Mouse (Mus musculus): ENCODE measurements around the gene Fam131c. TPM values are rescaled to one million over a fixed set of nuclear protein-coding genes. Genes with fewer than 3 reads are reported as not detected.

Fam131c gene
- 2.0 and 2.4 TPM in 2 replicates for polyA plus RNA-seq (2015; fragmentation: Nextera tagmentation; extraction: Ambion mirVana)

DNA sequence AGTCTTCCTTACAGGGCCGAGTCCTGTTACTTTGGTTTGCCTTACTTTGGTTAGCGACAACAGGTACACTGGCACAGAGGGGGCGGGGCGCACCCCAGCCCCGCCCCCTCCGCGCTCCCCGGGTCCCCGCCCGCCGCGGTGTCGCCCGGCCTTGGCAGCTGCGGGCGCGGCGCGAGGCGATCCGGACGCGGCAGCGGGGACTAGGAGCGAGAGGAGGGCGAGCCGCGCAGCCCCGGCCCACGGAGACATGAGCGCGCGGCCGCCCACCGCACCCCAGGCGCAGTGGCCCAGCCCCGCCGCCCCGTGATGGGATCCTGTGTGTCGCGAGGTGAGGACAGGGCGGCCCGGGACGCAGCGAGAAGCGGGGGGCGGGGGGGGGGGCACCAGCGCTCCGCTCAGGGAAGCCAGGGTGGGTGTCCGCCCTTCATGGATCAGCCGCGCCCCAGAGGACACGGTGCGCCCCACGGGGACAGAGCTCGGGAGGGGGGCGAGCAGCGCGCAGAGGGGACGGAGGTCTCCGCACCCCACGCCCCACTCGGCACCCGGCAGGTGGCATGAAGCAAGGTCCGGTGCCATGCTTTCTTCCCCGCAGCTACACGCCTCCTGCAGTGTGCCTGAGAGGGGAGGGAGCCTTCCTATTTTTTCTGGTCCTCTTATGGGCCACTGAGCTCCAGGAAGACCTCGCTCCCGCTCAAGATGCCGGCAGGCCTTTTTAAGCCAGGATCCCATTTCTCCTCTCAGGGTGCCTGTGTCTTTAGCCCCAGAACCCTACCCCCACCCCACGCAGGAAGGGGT is at the start of gene Fam131c:
Gene Fam131c, plus strand, starts transcription at position 224 of the 795 bp plus-strand sequence.
- H3K36me3 ChIP-seq: no peaks in the 10 kb centered on the region
- peak; percentile 31; the same call in 1 of the 2 replicates for ATAC-seq (replicated peaks; ENCODE audit: low FRiP score)
- peak within 1 kb of the TSS; percentile 100 for H3K4me2 ChIP-seq
- peak within 1 kb of the TSS; percentile 60 for H3K4me3 ChIP-seq (replicated peaks)
- peaks cover 33% of the 10 kb centered on the region for H3K4me1 ChIP-seq
- peak within 1 kb of the TSS; percentile 59 for H3K9ac ChIP-seq
- no peak within 1 kb of the TSS for H3K27ac ChIP-seq
- H3K27me3 ChIP-seq: peaks cover 52% of the 10 kb centered on the region
- H3K9me3 ChIP-seq (replicated peaks): no peaks in the 10 kb centered on the region
- WGBS: 1% methylated on average over 65 of the region's 71 CpGs

- no peak for ATAC-seq (replicated peaks; ENCODE audit: low FRiP score)
- Histone ChIP-seq H3K9me3 (replicated peaks) (no peaks in the 10 kb centered on the region), H3K4me3 (replicated peaks) (no peak overlapping the region), H3K36me3 (peaks cover 86% of the 10 kb centered on the region), H3K9ac (no peak overlapping the region), H3K4me1 (peaks cover 14% of the 10 kb centered on the region; the same call in 1 of the 2 replicates), H3K27ac (no peak overlapping the region), H3K4me2 (no peak overlapping the region), H3K27me3 (no peaks in the 10 kb centered on the region)
- 65% methylated on average over 11 of the region's 11 CpGs for WGBS
These were observed 45.5 kb upstream of the Fam131c start for GRCm38 (mm10) chr4:141322526-141322925.

- 83% methylated on average over 6 of the region's 6 CpGs for WGBS
- Histone ChIP-seq H3K9ac (no peak overlapping the region), H3K27ac (peak overlapping the region; percentile 5; the same call in 1 of the 2 replicates)
These were observed 43.2 kb upstream of the Fam131c start for GRCm38 (mm10) chr4:141324771-141325191.

DNA sequence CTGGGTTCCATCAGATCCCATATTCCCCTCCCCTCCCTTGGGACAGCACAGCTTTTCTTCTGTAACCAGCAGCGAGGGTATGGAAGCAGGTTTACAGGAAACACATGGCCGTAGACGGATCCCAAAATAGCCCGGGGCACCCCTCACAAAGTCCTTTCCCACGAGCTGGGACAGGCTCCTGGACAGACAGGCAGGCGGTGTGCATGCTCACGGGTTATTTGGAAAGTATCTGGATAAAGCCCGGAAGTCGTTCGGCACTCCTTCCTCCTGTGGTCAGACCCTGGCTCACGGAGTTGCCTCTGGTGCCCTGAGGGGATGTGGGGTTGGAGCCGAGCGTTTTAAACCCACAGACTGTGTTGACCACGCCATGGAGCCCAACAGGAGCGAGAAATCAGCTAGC is 42.4 kb upstream of the Fam131c start:
- peak overlapping the region; percentile 5; the same call in 1 of the 2 replicates for H3K27ac ChIP-seq
- no peak overlapping the region for H3K9ac ChIP-seq
- no peaks in the 10 kb centered on the region for H3K9me3 ChIP-seq (replicated peaks)
- 47% methylated on average over 15 of the region's 15 CpGs for WGBS
- no peak overlapping the region for H3K4me3 ChIP-seq (replicated peaks)
- H3K4me2 ChIP-seq: no peak overlapping the region
- ATAC-seq (replicated peaks; ENCODE audit: low FRiP score): no peak
- H3K27me3 ChIP-seq: no peaks in the 10 kb centered on the region
- peaks cover 69% of the 10 kb centered on the region for H3K36me3 ChIP-seq
- peaks cover 21% of the 10 kb centered on the region; the same call in 1 of the 2 replicates for H3K4me1 ChIP-seq

More at GRCm38 (mm10) chr4:141324771-141325191, 43.2 kb upstream of the Fam131c start:
- no peaks in the 10 kb centered on the region for H3K27me3 ChIP-seq
- peaks cover 14% of the 10 kb centered on the region; the same call in 1 of the 2 replicates for H3K4me1 ChIP-seq
- no peak overlapping the region for H3K4me3 ChIP-seq (replicated peaks)
- H3K4me2 ChIP-seq: no peak overlapping the region
- peaks cover 74% of the 10 kb centered on the region for H3K36me3 ChIP-seq
- ATAC-seq (replicated peaks; ENCODE audit: low FRiP score): no peak
- H3K9me3 ChIP-seq (replicated peaks): no peaks in the 10 kb centered on the region

DNA sequence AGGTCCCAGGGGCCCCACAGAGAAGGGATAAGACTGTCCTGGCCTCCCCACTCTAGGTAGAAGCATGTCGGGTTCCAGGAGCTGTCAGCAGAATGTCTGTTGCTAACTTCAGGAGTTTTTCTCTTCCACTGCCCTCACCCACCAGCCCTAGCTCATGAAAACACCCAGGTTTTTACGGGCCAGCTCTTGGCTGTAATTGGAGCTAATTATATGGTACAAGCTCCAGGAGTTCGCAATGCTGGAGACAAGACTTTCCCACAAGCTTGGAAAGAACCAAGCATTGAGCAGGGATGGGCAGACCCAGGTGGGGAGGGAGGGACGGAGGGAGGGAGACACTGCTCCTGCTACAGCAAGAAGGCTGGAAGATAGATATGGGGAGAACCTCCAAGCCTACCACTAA is 40.9 kb upstream of the Fam131c start:
- no peak overlapping the region for H3K4me2 ChIP-seq
- no peak overlapping the region for H3K27ac ChIP-seq
- H3K9ac ChIP-seq: no peak overlapping the region
- no peaks in the 10 kb centered on the region for H3K9me3 ChIP-seq (replicated peaks)
- H3K4me3 ChIP-seq (replicated peaks): no peak overlapping the region
- H3K27me3 ChIP-seq: no peaks in the 10 kb centered on the region
- peaks cover 21% of the 10 kb centered on the region; the same call in 1 of the 2 replicates for H3K4me1 ChIP-seq
- no peak for ATAC-seq (replicated peaks; ENCODE audit: low FRiP score)
- H3K36me3 ChIP-seq: peaks cover 55% of the 10 kb centered on the region
- 64% methylated on average over 4 of the region's 4 CpGs for WGBS

GRCm38 (mm10) chr4:141328742-141329141 is 39.3 kb upstream of the Fam131c start:
- no peak for ATAC-seq (replicated peaks; ENCODE audit: low FRiP score)
- no peak overlapping the region for H3K4me3 ChIP-seq (replicated peaks)
- WGBS: 86% methylated on average over 9 of the region's 9 CpGs
- peaks cover 38% of the 10 kb centered on the region for H3K36me3 ChIP-seq
- H3K4me1 ChIP-seq: peaks cover 22% of the 10 kb centered on the region; the same call in 1 of the 2 replicates
- no peak overlapping the region for H3K4me2 ChIP-seq
- H3K9me3 ChIP-seq (replicated peaks): no peaks in the 10 kb centered on the region
- no peak overlapping the region for H3K9ac ChIP-seq
- H3K27ac ChIP-seq: no peak overlapping the region
- no peaks in the 10 kb centered on the region for H3K27me3 ChIP-seq

DNA sequence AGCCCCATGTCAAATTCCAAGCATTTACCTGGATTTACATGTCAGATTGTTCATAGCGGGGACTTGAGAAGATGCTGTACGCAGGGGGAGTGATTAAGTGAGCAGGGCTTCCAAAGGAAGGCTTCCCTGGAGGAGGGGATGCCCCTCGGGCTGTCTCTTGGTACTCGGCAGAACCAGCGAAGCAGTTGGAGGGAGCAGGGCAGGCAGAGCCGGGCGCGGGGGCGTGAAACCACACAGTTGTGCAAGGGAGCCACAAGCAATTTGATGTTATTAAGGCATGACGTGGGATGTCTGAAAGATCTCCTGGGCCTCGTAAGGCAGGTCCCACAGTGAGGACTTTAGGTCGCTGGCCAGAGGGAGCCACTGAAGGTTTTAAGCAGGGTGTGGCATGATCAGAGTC is 38.1 kb upstream of the Fam131c start:
- Histone ChIP-seq H3K4me2 (no peak overlapping the region), H3K9ac (no peak overlapping the region)
- WGBS: 38% methylated on average over 12 of the region's 12 CpGs

DNA sequence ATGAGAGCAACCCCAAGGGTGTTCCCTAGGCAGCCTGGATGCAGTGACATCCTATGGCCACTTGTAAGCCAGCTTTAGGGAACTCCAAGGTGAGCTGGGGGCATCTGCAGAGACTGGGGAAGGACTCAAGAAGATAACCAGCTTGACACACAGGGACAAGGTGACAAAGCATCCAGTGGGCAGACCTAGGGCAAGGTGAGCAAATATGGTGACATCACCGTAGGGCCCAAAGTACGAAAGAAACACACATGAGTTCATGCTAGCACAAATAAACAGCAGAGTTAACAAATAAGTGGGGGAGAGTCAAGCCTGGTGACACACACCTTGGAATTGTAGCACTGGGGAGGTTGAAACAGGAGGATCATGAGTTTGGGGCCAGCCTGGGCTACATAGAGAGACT is 36.6 kb upstream of the Fam131c start:
- Histone ChIP-seq H3K9me3 (replicated peaks) (no peaks in the 10 kb centered on the region), H3K27ac (no peak overlapping the region), H3K4me3 (replicated peaks) (no peak overlapping the region), H3K27me3 (no peaks in the 10 kb centered on the region), H3K9ac (no peak overlapping the region), H3K4me1 (peaks cover 31% of the 10 kb centered on the region), H3K4me2 (no peak overlapping the region), H3K36me3 (peaks cover 18% of the 10 kb centered on the region)
- ATAC-seq (replicated peaks; ENCODE audit: low FRiP score): no peak
- WGBS: 100% methylated on average over 2 of the region's 2 CpGs

More for the DNA sequence above, 38.1 kb upstream of the Fam131c start:
- Histone ChIP-seq H3K36me3 (peaks cover 26% of the 10 kb centered on the region), H3K27me3 (no peaks in the 10 kb centered on the region), H3K4me3 (replicated peaks) (no peak overlapping the region), H3K4me1 (peaks cover 25% of the 10 kb centered on the region), H3K27ac (no peak overlapping the region), H3K9me3 (replicated peaks) (no peaks in the 10 kb centered on the region)
- no peak for ATAC-seq (replicated peaks; ENCODE audit: low FRiP score)

- ATAC-seq (replicated peaks; ENCODE audit: low FRiP score): no peak
- Histone ChIP-seq H3K27me3 (no peaks in the 10 kb centered on the region), H3K4me2 (no peak overlapping the region), H3K36me3 (peaks cover 9% of the 10 kb centered on the region), H3K27ac (no peak overlapping the region), H3K9ac (no peak overlapping the region), H3K9me3 (replicated peaks) (no peaks in the 10 kb centered on the region), H3K4me1 (peaks cover 31% of the 10 kb centered on the region), H3K4me3 (replicated peaks) (no peak overlapping the region)
- 83% methylated on average over 7 of the region's 7 CpGs for WGBS
These were observed 35.8 kb upstream of the Fam131c start for GRCm38 (mm10) chr4:141332258-141332657.

- 63% methylated on average over 5 of the region's 5 CpGs for WGBS
- ATAC-seq (replicated peaks; ENCODE audit: low FRiP score): no peak
- Histone ChIP-seq H3K9me3 (replicated peaks) (no peaks in the 10 kb centered on the region), H3K36me3 (no peaks in the 10 kb centered on the region), H3K4me3 (replicated peaks) (no peak overlapping the region), H3K27ac (peak overlapping the region; percentile 54), H3K4me2 (no peak overlapping the region), H3K27me3 (no peaks in the 10 kb centered on the region), H3K4me1 (peaks cover 54% of the 10 kb centered on the region), H3K9ac (no peak overlapping the region)
These were observed 33.3 kb upstream of the Fam131c start for GRCm38 (mm10) chr4:141334695-141335094.

DNA sequence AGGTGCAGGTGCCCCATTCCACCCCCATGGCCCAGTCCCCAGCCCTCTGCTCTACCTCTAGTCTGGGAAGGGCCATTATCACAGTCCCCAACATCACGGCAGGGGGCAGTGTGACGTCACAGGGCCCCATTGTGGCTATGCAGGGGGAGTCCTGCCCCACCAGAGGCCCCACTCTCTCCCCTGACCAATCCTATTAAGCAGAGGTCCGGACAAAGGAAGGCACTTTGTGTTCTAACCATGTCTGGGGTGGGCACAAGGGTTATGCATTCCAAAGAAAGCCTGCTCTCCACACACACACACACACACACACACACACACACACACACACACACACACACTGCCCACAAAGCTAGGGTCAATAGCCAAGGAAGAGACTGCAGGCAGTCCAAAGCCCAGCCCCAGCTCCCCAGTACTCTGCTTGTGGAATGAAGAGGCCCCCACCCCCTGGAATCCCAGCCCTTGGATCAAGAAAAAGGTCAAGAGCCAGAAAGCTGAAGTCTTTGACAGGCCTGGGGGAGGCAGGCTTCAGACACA is 32.7 kb upstream of the Fam131c start:
- H3K9me3 ChIP-seq (replicated peaks): no peaks in the 10 kb centered on the region
- H3K27ac ChIP-seq: peak overlapping the region; percentile 54
- WGBS: 18% methylated on average over 3 of the region's 3 CpGs

GRCm38 (mm10) chr4:141336196-141336595 is 31.8 kb upstream of the Fam131c start:
- WGBS: 66% methylated on average over 6 of the region's 6 CpGs
- H3K27ac ChIP-seq: no peak overlapping the region
- no peak for ATAC-seq (replicated peaks; ENCODE audit: low FRiP score)

More for the DNA sequence above, 32.7 kb upstream of the Fam131c start:
- peaks cover 54% of the 10 kb centered on the region for H3K4me1 ChIP-seq
- no peak overlapping the region for H3K4me3 ChIP-seq (replicated peaks)
- peak; percentile 21 for ATAC-seq (replicated peaks; ENCODE audit: low FRiP score)
- no peak overlapping the region for H3K4me2 ChIP-seq
- H3K9ac ChIP-seq: no peak overlapping the region
- H3K36me3 ChIP-seq: no peaks in the 10 kb centered on the region
- no peaks in the 10 kb centered on the region for H3K27me3 ChIP-seq

More at GRCm38 (mm10) chr4:141336196-141336595, 31.8 kb upstream of the Fam131c start:
- Histone ChIP-seq H3K9ac (no peak overlapping the region), H3K4me3 (replicated peaks) (no peak overlapping the region), H3K4me1 (peaks cover 57% of the 10 kb centered on the region), H3K9me3 (replicated peaks) (no peaks in the 10 kb centered on the region), H3K27me3 (no peaks in the 10 kb centered on the region), H3K4me2 (no peak overlapping the region), H3K36me3 (no peaks in the 10 kb centered on the region)

All from kidney, embryonic 15.5 days (tissue).